Mouse (Mus musculus) gastrocnemius, postnatal 25 days (tissue): ENCODE data around the gene Prn. TPM values are rescaled to one million over a fixed set of nuclear protein-coding genes. Genes with fewer than 3 reads are reported as not detected.

Experiments used
- DNase-seq: peaks from one replicate; pipeline ENCODE4 v3.0.0; 2022
- total RNA-seq, 2 experiments: library from RNA; stranded (reverse); gene quantifications; 1 replicate in 1 of 2; 2 replicates in 1 of 2; pipeline ENCODE4 v1.2.3; 2021

Gene Prn
- total RNA-seq, 2 experiments from 2014 or later: 0.23 TPM; not detected in 1

GRCm38 (mm10) chr2:131949767-131950597, 40.2 kb downstream of the Prn start:
- DNase-seq: no peak

- DNase-seq: no peak
Measured at GRCm38 (mm10) chr2:131950598-131951095, 40.9 kb downstream of the Prn start, which contains the start of gene Prnd. Prnd (plus strand) TSS chr2:131950861.

- DNase-seq: no peak
Measured at GRCm38 (mm10) chr2:131952456-131952855, 42.7 kb downstream of the Prn start.

- DNase-seq: no peak
Measured at GRCm38 (mm10) chr2:131952961-131953538, 43.3 kb downstream of the Prn start.

GRCm38 (mm10) chr2:131953711-131954110, 44.0 kb downstream of the Prn start:
- DNase-seq: no peak

- no peak for DNase-seq
Measured at GRCm38 (mm10) chr2:131954835-131955234, 45.1 kb downstream of the Prn start.

- DNase-seq: no peak
Measured at GRCm38 (mm10) chr2:131955264-131955663, 45.5 kb downstream of the Prn start.

GRCm38 (mm10) chr2:131956336-131957256, 46.8 kb downstream of the Prn start:
- no peak for DNase-seq

- DNase-seq: no peak
Measured at GRCm38 (mm10) chr2:131957731-131958222, 48.0 kb downstream of the Prn start.

- DNase-seq: no peak
Measured at GRCm38 (mm10) chr2:131961671-131962070, 51.9 kb downstream of the Prn start.

GRCm38 (mm10) chr2:131970597-131970996, 60.8 kb downstream of the Prn start:
- peak; percentile 3 for DNase-seq

- no peak for DNase-seq
Measured at GRCm38 (mm10) chr2:131971098-131971497, 61.3 kb downstream of the Prn start.

- DNase-seq: no peak
Measured at GRCm38 (mm10) chr2:131976663-131977062, 66.9 kb downstream of the Prn start.

- peak; percentile 21 for DNase-seq
Measured at GRCm38 (mm10) chr2:131980866-131981265, 71.1 kb downstream of the Prn start.

GRCm38 (mm10) chr2:131982546-131983196, 72.9 kb downstream of the Prn start:
- DNase-seq: peak; percentile 20

GRCm38 (mm10) chr2:131987950-131988349, 78.2 kb downstream of the Prn start:
- DNase-seq: no peak

- no peak for DNase-seq
Measured at GRCm38 (mm10) chr2:131988550-131988949, 78.8 kb downstream of the Prn start.

GRCm38 (mm10) chr2:131992487-131992886, 82.7 kb downstream of the Prn start:
- DNase-seq: no peak

GRCm38 (mm10) chr2:131993151-131993550, 83.4 kb downstream of the Prn start:
- DNase-seq: no peak

- no peak for DNase-seq
Measured at GRCm38 (mm10) chr2:131993563-131994088, 83.9 kb downstream of the Prn start.

GRCm38 (mm10) chr2:131994971-131995370, 85.2 kb downstream of the Prn start:
- no peak for DNase-seq
